Mouse (Mus musculus) A20 (cell line): ENCODE results near the gene Bpgm.
A peak's percentile ranks its signal among the peaks of the same experiment; 100 is the strongest.

Experiments used
- DNase-seq: peaks from one replicate; pipeline ENCODE4 v3.0.0-alpha.2; 2011; ENCODE audit warnings: low read depth, low spot score

Bpgm gene

DNA sequence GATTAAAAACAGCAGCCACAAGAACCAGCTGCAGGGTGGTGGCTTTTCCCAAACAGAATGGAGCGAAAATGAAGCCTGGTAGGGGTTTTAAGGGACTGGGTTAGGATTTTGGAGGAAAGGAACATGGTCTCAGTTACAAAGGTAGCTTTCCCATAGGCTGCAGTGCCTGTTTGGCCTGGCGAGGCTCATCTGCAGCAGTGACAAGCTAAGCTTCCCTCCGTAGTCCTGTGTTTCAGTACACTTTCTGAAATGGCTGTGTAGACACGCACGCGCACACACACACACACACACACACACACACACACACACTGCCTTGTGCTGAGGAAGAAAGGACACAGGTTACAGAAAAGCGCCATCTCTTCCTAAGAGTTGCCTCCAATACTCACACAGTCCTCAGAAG is 7.8 kb downstream of the Bpgm start:
- DNase-seq, result no peak

GRCm38 (mm10) chr6:34486071-34486626 is 10.1 kb downstream of the Bpgm start:
- no peak for DNase-seq

- DNase-seq, result no peak
Observed at GRCm38 (mm10) chr6:34493327-34494095, 17.5 kb downstream of the Bpgm start.

DNA sequence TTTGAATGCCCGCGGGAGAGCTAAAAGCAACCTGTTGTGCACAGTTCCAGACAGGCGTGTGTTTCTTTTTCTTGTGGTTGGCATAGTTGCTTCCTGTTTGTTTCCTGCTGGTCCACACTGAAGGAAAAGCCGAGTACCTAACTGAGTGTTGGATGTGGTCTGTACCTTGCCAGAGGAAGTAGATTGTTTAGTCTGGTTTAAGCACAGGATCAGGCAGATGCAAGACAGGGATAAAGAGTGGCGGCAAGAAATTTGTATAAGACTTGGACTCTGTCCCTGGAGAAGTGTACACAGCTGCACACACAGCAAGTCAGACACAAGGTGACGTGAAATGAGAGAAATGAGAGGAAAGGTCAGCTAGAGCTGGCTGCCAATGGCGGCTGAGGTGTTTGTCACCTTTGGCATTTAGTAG is 19.1 kb downstream of the Bpgm start:
- DNase-seq, result no peak

- DNase-seq, result no peak
Observed at GRCm38 (mm10) chr6:34497991-34498625, 22.1 kb downstream of the Bpgm start.

DNA sequence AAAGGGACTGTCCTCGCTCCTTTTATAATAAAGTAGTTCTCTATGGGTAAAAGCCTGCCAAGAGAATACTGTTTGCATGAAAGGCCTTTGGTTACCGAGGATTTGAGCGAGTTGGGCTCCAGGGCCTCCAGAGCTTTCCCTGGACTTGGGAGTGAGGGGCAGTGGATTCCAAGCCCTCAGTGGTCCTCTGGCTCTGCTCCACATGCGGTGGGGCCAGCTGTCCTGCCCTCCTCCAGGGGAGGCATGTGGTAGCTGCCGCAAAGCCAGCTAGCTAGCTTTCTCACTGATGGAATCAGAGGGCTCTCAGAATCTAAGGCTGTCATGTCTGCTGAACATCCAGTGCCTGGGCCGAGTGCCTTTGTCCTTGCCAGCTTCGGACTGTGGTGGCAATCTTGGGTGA is 26.3 kb downstream of the Bpgm start:
- DNase-seq, result no peak

DNA sequence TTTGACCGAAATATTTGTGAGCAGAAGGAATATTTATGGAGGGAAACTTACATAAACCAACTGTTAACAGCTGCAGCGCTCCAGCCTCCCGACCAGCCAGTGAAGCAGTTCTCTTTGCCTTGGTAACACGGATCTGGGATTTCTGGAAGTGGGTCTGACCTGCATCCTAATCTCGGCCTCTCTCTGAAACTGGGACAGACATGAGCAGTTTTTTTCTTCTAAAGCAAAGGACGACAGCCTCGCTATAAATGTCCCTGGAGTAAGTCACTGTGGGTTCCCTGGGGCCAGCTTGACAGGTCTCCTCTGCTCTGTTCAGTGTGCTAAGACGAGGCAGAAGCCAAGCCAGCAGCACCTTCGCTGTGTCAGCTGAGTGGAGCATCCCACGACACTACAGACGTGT is 29.9 kb downstream of the Bpgm start:
- no peak for DNase-seq

- DNase-seq, result no peak
Observed at GRCm38 (mm10) chr6:34507581-34507980, 31.6 kb downstream of the Bpgm start.

- DNase-seq, result no peak
Observed at GRCm38 (mm10) chr6:34508016-34508415, 32.0 kb downstream of the Bpgm start.

DNA sequence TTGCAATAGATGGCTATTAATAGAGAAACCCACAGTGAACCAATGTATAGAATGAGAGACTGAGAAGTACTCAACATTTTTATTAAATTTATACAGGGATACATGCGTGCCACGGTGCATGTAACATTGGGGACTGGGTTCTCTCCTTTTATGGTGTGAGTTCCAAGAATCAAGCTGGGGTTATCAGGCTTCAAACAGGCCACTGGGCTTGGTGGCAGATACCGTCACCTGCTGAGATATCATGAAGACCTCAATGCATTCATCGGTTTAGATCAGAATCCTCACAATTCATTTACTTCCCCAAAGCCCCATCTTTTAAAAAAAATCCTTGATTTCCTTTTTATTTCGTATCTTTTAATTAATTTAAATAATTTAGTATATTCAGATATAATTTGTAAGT is 34.3 kb downstream of the Bpgm start:
- DNase-seq, result no peak

GRCm38 (mm10) chr6:34511410-34511809 is 35.4 kb downstream of the Bpgm start:
- peak; percentile 52 for DNase-seq

- DNase-seq, result no peak
Observed at GRCm38 (mm10) chr6:34512741-34513140, 36.7 kb downstream of the Bpgm start.

- DNase-seq, result no peak
Observed at GRCm38 (mm10) chr6:34514655-34515054, 38.6 kb downstream of the Bpgm start.

GRCm38 (mm10) chr6:34515098-34515782 is 39.2 kb downstream of the Bpgm start:
- no peak for DNase-seq

DNA sequence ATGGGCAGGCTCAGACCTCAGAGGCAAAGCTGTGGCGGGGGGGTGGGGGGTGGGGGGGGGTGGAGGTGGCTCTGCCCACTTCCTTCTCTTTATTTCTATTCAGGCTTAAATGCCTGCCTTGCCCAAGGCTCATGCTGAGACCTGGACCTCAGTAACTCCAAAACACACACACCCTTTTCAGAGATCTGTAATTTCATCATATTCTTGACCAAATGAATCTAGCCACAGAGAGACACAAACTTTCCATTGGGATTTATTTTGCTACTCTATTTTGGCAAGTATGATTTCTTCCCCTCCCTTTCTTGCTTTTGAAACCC is 39.7 kb downstream of the Bpgm start:
- no peak for DNase-seq

DNA sequence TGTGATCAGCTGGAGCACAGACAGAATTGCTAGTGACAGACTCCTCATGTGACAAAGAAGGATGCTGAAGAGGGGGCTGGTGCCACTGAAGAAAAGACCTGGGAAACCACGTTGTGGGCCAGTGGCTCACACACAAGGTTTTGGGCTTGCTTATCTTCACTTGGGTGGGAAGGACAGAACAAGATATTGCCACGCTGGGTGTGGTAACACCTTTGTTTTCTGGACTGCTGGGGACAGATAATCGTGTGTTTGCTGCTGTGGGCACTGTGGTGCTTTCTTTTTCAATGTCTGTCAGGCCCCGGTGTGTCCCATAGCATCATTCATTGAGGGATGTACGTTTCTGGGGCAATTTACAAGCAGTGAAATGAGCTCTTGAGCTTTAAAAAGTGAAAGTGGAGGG is 41.7 kb downstream of the Bpgm start:
- DNase-seq, result no peak

- DNase-seq, result no peak
Observed at GRCm38 (mm10) chr6:34519087-34519486, 43.1 kb downstream of the Bpgm start.

DNA sequence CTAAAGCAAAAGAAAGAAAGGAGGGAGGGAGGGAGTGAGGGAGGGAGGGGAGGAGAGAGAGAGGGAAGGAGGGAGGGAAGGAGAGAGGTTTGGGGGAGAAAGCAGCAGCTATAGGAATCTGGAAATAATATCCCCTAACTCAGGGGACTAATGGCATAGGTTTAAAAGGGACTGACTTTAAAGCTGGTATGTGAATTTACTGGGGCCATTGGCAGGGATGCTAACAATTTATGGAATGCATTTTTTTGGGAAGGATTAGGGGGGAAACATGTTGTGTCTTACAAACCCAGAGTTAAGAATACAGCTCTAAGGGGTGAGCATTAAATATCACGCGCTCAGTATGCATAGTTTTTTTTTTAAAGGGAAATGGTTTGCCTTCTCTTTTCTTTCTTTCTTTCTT is 44.5 kb downstream of the Bpgm start:
- no peak for DNase-seq

DNA sequence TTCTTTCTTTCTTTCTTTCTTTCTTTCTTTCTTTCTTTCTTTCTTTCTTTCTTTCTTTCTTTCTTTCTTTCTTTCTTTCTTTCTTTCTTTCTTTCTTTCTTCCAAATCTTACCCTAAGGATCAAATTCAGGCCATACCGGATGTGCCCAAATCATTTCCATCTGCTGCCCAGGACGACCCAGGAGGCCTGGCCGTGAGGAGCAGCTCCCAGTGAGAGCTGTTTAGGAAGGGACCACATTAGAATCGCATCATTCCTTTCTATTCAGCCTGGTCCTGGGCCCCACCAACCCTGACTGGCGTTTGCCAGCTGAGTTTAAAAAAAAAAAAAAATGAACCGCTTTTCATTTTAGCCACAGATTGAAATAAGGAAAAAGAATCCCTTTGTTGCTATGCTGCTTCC is 44.9 kb downstream of the Bpgm start:
- no peak for DNase-seq

DNA sequence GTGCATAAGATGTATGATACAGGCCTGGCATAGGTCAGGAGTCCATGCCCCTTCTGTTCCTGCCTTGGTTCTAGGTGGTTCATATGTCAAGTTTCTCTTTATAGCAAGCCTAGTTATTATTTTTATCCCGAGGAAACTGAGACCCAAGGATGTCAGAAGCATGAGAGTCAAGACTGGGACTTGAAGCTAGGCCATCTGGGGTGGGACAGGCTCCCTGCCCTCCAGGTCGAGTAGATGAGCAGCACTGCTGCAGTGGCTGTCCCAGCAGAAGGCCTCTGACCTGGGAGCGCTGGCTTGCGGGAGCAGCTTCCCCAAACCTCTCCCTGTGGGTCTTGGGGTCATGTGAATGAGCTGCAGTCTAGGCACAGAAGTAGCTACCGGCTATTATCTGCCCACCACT is 47.5 kb downstream of the Bpgm start:
- no peak for DNase-seq

DNA sequence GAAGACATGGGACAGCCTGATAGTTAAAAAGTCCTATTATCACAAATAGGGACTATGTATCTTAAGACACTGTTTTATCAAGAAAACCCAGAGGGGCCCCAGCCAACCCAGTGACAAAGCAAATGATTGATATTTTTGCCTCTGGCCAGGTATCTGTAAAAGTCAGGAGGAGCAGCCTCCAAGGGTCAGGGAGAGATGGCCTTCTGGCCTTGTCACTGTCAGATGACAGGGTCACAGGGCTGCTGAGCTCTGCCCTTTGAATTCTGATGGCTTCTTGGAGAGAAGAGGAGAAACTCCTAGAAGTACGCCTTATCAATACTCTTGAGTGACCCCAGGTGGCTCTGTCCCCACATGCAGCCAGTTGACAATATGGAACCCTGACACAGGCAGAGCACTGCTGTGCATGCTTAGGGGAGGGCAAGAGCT is 49.5 kb downstream of the Bpgm start:
- no peak for DNase-seq

GRCm38 (mm10) chr6:34525927-34526326 is 49.9 kb downstream of the Bpgm start:
- DNase-seq, result no peak

GRCm38 (mm10) chr6:34526389-34526788 is 50.4 kb downstream of the Bpgm start:
- DNase-seq, result no peak
